Mouse (Mus musculus): Measurements from ENCODE around the gene Tusc2.
"Not testable (repeated sequence)": the region's sequence is repeated elsewhere in the genome, so short reads cannot be mapped to it uniquely, and the experiment has no call there.

Gene Tusc2

GRCm38 (mm10) chr9:107569270-107569669 lies 6.2 kb downstream of the Tusc2 start:
- no peak for DNase-seq

- DNase-seq = no peak
Observed at GRCm38 (mm10) chr9:107570016-107570415, 7.0 kb downstream of the Tusc2 start.

- no peak for DNase-seq
Observed at GRCm38 (mm10) chr9:107570845-107571244, 7.8 kb downstream of the Tusc2 start.

- no peak for DNase-seq
Observed at GRCm38 (mm10) chr9:107571534-107572326, 8.7 kb downstream of the Tusc2 start.

- no peak for DNase-seq
Observed at GRCm38 (mm10) chr9:107572327-107572662, 9.2 kb downstream of the Tusc2 start.

- not testable (repeated sequence) for DNase-seq
Observed at GRCm38 (mm10) chr9:107573774-107574173, 10.7 kb downstream of the Tusc2 start.

GRCm38 (mm10) chr9:107575579-107576356 lies 12.7 kb downstream of the Tusc2 start:
- DNase-seq = peak; percentile 17

- DNase-seq = peak; percentile 89
Observed at GRCm38 (mm10) chr9:107576357-107577107, 13.5 kb downstream of the Tusc2 start, which contains the start of gene Hyal1. TSS of gene Hyal1 (plus strand) at chr9:107576927.

GRCm38 (mm10) chr9:107577871-107578270 lies 14.8 kb downstream of the Tusc2 start:
- DNase-seq = no peak

- DNase-seq = no peak
Observed at GRCm38 (mm10) chr9:107578587-107578986, 15.5 kb downstream of the Tusc2 start, which contains the start of gene Naa80. TSS of gene Naa80 (plus strand) at chr9:107578887.

GRCm38 (mm10) chr9:107579023-107579900 lies 16.2 kb downstream of the Tusc2 start:
- no peak for DNase-seq

- DNase-seq = peak; percentile 88
Observed at GRCm38 (mm10) chr9:107580501-107581317, 17.7 kb downstream of the Tusc2 start, which contains the start of gene Hyal3. TSS of gene Hyal3 (plus strand) at chr9:107580818.

- no peak for DNase-seq
Observed at GRCm38 (mm10) chr9:107581584-107581983, 18.5 kb downstream of the Tusc2 start.

- DNase-seq = no peak
Observed at GRCm38 (mm10) chr9:107582509-107583062, 19.5 kb downstream of the Tusc2 start.

- no peak for DNase-seq
Observed at GRCm38 (mm10) chr9:107583174-107583573, 20.1 kb downstream of the Tusc2 start.

GRCm38 (mm10) chr9:107586504-107586903 lies 23.4 kb downstream of the Tusc2 start:
- no peak for DNase-seq

GRCm38 (mm10) chr9:107586974-107587832 lies 24.1 kb downstream of the Tusc2 start, which contains the start of gene Ifrd2:
TSS of gene Ifrd2 (plus strand) at chr9:107587642.
- peak; percentile 100 for DNase-seq

GRCm38 (mm10) chr9:107587833-107588639 lies 25.0 kb downstream of the Tusc2 start:
- DNase-seq = no peak

Measured in retina, postnatal 1 day (tissue).